Mouse (Mus musculus) CD4-positive naive resting alpha-beta T cell, adult 76 days (primary cell): ENCODE data around the gene Nab1. TPM values are rescaled to one million over a fixed set of nuclear protein-coding genes. Genes with fewer than 3 reads are reported as not detected.

Experiments
- total RNA-seq: library from RNA; stranded (reverse); gene quantifications from one replicate; pipeline ENCODE4 v1.2.4, GENCODE M21; 2023

The Nab1 gene
- total RNA-seq: 64.1 TPM

GRCm38 (mm10) chr1:52500314-52500981 lies at the start of gene Nab1:
Nab1 (minus strand) TSS chr1:52500679.

Other genes with a start within 250 kb of the Nab1 start
- gene Nemp2, start 130.0 kb upstream of the Nab1 start, total RNA-seq: 39.8 TPM
- gene Mfsd6, start 226.8 kb upstream of the Nab1 start, total RNA-seq: 48.0 TPM